Mouse (Mus musculus) adrenal gland, postnatal 36 days (tissue): ENCODE measurements around the gene Rad51d. TPM values are rescaled to one million over a fixed set of nuclear protein-coding genes. Genes with fewer than 3 reads are reported as not detected.

Experiments used
- DNase-seq, 2 experiments: peaks; one replicate each; pipeline ENCODE4 v3.0.0; 2021; ENCODE audit warnings: mixed read lengths in 1 of 2
- total RNA-seq, 2 experiments: library from RNA; stranded (reverse); gene quantifications; 2 replicates each; pipeline ENCODE4 v1.2.3; 2021

Gene Rad51d
- total RNA-seq, 2 experiments from 2014 or later, result 10.7 to 16.2 TPM

DNA sequence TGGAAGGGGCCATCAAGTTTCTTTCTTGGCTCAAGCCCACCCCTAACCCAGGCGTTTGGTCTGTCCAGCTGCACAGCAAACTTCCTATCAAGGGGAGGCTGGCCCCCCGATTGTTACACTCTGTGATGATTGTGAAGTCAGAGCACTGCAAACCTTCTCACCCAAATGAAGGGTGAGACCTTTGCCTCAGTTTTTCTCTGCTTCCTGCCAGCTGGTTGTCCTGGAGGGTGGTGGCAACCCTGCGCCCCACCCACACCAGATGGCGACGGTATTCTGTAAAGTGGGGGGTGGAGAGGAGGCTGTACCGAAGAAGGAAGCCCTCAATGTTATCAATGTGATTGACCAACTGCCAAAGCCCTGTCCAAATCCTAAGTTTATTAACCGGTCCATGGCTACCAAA, 1.5 kb upstream of the Rad51d start, which contains the start of gene Fndc8:
TSS of gene Fndc8 (plus strand) at position 189 of the 400 bp plus-strand sequence.
- no peak for DNase-seq

DNA sequence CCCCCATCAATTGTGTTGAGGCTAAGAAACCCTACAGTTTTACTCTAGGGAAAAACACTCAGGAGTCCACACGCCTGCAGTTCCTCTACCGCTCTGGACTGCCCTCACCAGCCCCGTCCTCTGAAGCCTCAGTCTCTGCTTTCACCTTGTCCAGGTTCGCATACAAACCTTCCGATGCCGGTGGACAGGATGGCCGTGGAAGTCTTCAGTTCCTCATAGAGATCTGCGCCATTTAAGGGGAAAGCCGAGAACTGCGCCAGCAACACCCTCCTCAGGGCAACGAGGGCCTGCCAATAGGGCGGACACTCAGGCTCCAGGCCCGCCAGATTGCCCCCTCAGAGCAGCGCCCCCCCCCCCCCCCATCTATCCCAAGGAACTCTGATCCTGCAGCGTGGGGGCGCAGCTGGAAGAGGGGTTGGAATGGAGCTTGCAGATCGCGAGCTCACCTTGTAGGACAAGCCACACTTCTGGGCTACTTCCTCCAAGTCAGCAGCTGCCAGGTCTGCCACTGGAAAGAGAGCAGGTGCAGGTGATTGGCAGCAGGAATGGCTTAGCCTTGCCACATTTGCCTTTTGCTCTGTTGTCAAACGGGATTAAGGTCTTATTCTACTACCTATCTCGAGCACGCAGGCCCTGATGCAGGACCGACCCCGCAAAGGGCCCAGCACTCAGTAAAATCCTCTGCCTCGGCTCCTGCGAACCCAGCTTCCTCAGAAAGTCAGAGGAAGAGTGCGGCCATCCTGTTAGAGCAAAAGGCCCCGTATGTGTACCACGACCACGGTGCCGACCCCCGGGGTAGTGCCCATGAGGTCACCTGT, 681 bp downstream of the Rad51d start:
- peak; percentile 17 to 26 for DNase-seq

DNA sequence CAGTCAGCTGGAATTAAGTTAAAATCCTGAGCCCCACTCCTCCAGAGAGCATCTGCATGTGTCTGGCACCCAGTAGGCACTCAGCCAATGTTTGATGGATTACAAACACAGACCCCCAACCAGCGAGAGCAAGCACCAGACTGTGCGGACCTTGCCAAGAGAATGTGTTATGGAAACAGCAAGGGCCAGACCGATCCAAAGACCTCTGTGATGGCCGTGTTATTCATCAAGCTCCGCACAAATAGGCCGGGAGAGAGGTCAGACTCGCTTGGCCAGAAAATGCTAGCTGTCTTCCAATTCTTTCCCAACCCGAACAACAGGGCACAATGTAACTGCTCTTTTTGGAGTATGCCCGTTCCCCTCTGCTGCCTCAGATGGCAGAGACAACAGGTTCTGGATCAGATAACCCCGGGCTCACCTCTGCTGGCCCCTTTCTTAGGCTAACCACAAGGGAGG, 1.9 kb downstream of the Rad51d start:
- peak in 1 of 2 experiments; percentile 41 for DNase-seq

DNA sequence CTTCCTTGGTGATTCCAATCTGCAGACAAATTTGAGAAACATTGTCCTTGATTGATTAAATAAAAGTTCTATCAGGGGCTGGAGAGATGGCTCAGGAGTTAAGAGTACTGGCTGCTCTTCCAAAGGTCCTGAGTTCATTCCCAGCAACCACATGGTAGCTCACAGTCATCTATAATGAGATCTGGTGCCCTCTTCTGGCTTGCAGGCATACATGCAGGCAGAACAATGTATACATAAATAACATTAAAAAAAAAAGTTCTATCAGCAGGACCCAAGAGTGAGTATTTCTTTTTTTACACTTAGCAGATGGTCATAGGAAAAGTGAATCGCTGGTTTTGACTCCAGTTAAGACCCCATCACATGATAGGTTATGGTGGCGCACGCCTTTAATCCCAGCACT, 3.9 kb downstream of the Rad51d start:
- no peak for DNase-seq

DNA sequence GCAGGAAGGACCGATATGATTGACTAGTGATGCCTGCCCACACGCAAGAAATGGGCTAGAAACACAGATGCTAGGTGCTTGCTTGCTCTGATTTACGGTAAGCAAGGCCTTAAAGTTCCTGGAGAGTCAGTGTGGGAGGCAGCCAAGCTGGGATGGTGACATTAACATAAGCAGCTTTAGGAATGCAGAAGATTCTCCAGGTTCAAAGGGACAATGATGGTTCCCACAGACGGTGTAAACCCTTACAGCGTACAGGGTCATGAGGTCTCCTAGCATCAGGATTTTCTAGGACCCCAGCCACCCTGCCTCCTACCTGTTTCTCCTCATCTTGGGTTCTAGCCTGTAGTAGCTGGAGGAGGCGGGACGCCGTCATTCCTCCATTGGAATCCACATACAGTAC, 7.2 kb downstream of the Rad51d start:
- no peak for DNase-seq

DNA sequence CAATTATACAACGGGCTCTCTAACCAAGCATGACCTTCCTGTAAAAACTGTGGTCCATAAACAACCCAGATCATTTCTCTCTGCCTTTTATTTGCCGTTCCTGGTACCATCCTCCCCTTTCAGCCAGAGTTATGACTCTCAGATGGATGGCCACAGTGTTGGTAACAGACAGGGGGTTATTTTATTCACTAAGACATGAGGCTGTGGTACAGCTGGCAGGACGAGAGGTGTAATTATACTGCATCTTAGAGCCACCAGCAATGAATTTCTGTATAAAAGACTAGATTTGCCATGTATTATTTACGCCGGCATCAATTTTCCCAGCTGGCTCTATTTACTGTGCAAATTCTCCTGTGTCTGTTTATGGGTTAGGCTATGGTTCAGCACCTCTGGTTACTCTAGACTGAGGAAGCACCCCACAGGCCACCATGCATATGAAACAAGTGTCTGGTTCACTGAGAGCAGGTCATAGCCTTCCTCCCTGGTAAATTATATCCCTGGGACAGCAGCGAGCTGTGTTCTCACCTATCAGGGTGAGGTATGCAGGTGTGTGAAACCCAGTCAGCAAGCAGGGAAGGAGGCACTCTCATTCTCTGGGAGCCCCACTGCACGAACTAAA, 12.6 kb downstream of the Rad51d start:
- DNase-seq, result no peak

DNA sequence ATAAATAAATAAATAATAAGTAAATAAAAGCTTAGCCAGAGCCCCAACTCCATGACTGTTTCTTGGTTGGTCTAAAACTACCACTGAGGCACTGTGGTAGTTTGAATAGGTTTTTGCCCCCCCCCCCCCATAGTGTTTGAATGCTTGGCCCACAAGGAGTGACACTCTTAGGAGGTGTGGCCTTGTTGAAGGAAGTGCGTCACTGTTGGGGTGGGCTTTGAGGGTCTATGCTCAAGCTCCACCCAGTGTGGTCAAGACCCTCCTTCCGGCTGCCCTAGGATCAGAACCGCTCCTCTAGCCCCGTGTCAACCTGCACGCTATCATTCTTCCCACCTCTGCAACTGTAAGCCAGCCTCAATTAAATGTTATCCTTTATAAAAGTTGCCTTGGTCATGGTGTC, 14.8 kb downstream of the Rad51d start:
- DNase-seq, result no peak

DNA sequence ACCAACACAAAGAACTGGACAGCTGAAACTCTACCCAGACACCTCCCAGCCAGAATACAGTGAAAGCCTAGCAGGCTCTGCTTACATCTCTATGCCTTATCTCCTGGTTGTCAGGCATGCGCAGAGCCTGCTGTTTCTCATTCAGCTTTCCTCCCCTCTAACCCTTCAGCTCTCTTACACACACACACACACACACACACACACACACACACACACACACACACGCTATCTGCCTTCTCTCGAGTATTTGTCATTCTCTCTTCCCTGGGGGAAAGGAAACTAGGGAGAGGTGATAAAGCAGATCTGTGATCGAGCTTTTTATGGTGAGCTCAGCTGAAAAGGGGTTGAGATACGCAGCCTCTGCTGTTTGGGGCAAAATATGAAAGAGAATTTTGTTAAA, 15.5 kb downstream of the Rad51d start:
- no peak for DNase-seq

DNA sequence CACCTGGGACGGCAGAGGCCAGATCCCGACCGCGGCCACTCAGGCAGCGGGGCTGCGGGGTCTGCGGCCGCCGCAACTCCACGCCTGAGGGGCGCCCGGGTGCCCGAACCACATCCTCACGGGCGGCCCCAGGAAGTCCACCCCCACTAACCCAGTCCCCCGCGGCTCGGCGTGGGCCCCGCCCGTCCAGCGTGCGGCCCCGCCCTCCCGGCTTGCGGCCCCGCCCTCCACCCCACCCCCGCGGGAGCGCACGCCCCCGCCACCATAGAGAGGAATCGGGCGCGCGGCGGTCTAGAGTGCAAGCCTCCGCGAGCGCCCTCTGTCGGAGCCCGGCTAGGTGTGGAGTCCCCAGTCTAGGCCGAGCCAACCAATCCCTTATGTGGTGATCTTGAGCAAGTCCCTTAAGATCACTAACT, 19.4 kb downstream of the Rad51d start, which contains the start of gene Rffl:
TSS of gene Rffl (minus strand) at position 180 of the 416 bp plus-strand sequence.
- DNase-seq, result peak; percentile 94 to 98

DNA sequence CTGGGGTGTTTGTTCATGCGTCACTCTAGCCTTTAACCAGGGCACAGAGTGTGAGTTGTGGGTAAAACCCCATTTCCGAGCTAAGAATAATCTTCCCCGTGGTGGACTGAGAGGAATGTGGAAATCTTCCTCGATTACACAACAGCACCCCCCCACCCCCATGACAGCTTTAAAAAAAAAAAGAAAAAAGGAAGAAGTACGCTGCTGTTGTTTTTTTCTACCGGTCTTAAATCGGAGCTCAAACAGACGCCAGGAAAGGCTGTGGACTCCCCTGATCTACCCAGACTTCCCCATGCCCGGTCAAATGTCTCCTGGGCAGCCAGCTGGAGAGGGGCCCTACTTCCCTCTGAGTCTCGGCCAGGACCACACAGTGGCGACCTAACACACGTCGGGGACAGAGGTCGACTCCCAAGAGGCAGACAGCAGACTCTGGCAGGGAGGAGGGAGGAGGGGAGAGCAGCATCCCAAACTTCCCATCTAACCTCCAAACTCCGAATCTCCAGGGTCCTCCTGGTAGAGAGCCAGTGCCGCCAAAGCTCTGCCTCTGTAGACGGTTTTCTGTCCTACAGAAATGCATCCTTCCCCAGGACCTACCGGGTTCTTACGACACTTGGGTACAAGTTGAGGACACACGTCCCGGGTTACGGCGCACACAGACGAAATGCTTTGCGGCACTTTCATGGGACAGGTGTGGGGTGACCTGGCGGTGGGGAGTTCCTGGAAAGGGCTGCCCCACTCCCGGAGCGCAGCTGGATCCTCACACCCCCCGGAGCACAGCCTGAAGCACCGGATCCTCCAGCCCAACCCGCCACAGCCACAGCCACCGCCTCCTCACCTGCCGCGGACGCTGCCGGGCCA, 20.0 kb downstream of the Rad51d start:
- DNase-seq, result peak; percentile 45 to 59

DNA sequence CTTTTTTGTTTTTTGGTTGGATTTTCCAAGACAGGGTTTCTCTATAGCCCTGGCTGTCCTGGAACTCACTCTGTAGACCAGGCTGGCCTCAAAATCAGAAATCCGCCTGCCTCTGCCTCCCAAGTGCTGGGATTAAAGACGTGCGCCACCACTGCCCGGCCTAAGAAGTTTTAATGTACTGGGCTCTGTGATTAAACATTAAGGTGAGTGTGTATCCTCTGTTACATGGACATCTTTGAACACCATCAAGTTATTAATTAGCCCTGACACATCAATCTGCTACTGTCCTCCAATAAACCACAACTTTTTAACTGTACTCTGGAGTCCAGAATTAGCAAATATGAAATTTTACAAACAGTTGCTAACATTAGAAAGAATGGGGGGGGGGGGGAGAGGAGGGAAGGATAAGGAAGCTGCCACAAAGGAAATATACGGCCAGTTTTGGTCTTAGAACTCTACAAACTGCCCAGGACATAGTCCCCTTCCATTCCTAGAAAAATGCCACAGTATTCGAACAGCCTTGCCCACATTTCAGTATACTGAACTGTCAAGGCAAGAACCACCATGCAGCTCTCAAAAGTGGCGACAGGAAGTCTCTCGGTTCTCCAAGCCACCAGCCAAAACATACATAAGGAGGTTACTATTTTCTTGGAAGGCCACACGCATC, 20.8 kb downstream of the Rad51d start:
- no peak for DNase-seq

DNA sequence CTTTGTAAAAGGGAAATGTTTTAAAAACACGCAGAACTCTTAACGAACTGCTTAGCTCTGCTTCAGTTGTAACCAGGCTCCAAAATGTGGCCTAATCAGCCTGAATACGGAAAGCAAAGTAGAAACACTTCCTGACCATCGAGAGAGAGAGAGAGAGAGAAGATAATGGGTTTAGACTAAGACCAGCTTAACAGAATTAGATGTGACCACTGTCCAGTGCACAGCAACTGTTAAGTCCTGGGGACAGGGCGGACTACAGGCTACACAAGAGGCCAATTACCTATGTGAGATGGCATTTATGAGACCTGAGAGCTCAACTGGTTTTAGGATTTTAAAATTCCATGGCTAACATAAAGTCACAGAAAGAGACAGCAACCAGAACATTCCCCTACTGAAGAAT, 22.5 kb downstream of the Rad51d start:
- no peak for DNase-seq

DNA sequence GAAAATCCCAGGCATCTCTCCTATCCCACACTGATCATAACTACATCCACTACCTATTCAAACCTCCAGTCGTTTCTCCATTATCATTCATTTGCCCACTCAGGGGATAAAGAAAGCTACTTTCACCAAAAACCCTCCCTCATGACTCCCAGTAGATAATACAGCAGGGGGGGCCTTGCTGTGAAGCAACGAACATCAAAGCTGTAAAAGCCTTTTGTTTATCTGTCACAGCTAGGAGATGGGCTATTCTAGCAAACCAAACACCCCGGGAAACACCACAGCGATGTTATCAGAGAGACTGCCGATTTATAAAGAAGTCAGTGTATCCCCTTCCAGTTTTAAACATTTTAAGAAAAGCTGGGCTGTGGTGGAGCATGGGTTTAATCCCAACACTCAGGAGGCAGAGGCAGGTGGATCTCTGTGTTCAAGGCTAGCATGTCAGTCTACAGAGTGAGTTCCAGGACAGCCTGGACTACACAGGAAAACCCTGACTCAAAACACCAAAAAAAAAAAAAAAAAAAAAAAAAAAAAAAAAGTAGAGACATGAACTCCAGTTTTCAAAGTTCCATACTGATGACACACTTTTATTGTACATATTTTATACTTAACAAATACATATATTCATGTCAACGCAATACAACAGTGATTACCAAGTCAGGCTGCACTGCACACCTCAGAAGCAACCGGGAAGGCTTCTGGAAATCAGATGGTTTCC, 23.4 kb downstream of the Rad51d start:
- DNase-seq, result no peak

DNA sequence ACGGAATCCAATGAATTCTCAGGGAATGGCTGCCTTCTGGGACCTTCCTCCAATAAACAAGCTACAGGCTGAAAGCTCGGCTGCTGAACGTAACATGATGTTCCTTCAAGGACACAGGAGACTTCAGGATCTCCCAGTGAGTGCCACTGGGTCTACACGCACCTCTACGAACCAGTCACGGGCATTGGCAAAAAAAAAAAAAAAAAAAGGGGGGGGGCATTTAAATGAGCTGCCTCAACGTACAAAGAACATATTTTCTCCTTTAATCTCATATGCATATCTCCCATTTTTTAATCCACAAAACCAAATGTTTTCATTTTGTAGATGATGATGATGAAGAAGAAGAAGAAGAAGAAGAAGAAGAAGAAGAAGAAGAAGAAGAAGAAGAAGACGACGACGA, 24.5 kb downstream of the Rad51d start:
- DNase-seq, result no peak

DNA sequence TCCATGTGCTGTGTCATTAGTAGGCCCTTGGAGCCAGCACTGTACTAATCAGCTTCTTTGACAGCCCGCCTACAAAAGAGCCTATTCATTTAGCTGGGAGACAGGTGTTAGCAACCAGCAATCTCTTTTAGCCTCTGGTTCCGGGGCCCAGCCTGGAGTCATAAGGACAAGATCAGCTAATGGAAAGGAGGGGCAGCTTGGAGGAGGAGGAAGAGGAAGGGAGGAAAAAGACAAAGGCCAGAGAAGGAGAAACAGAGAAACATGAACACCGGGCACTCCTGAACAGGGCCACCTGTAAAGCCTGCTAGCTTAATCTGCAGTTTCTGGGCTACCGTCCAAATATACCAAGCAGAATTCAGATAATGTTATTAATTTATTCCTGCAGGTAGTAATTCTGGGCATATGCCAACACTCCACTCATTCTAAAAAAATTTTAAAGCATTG, 26.9 kb downstream of the Rad51d start:
- DNase-seq, result no peak

DNA sequence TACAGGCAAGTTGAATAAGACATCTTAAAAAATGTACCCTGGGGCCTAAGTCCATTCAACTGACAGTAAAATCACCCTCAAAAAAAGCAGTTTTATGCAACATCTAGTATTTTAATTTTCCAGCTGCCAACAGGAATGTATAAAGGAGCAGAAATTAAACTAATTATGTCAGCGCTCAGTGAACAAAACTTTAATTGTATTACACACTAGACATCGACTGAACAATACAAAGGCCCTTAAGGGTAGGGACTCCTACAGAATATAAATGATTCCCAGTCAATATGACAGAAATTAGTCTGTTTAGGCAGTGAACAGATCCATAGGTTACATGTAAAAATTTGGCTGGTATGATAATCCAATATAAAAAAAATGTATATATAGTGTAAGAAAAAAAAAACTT, 27.4 kb downstream of the Rad51d start:
- DNase-seq, result no peak

DNA sequence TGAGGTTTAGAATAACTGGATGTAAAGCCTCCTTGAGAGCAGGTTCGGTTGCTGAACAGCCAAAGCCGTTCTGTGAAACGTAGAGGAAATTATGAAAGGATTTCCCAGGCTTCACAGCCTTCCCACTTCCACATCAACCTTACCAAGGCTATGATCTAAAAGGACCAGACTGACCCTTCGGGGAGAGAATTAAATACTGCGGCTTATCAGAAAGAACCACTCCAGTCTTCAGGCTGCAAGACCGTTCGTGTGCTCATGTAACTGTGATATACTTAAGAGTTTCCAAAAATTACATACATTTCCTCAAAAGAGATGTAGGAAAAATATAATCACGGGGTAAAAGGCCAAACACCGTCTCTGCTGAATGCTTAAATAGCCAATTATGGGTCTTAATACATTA, 27.8 kb downstream of the Rad51d start:
- no peak for DNase-seq

DNA sequence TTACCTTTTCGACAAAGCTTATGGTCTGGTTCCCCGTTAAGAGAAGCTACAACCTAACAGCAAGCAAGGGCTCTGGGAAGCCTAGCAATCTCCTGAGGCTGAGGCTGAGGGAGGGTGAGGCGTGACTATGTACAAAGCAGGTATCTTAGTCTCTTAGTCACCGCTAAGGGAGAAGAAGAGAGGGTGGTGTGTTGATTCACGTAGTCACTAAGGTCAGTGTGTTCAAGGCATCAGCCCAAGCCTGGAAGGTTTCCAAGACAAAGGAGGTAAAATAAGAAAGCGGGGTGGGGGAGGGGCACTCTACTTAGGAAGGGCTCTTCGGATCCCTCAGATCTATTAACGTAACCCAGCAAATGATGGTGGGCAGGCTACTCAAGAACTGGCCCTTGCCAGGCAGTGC, 28.9 kb downstream of the Rad51d start:
- peak in 1 of 2 experiments; percentile 14 for DNase-seq

DNA sequence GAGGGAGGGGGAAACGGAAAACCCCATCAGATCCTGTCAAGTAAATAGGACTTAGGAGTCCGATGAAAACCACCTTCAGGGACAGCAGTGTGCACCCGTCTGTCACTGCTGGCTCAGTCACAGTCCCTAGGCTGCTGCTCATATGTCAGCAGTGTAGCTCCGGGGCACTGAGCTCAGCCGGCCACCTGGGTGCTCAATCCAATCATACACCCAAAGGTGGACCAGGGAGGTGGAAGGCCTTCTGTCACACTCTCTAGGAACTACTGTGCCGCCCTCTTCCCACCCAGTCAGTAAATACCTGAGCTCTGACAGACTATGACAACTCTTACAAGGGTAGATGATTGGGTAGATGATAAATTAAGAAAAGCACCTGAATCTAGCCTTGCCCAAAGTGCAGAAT, 29.7 kb downstream of the Rad51d start:
- no peak for DNase-seq

DNA sequence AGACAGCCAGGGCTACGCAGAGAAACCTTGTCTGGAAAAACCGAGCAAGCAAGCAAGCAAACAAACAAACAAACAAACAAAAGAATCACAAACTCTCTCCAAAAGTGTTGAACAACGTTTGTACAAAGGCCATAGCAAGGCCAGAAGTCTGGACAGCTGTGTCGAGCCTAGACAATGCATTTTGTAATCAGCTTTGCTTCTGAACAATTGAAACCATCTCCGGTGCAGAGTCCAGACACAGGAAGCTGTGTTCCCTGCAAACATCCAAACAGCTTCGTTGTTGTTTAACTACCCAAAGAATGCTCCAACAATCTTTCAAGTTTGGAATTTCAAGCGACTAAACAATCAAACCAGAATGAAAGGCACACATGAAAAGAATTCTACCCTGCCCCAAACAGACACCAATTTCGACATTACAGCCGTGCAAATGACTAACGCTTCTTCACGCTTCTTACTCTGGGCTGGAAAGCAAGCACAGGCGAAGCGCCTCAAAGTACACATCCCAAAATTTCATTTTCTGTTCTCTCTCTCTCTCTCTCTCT, 33.0 kb downstream of the Rad51d start:
- no peak for DNase-seq

DNA sequence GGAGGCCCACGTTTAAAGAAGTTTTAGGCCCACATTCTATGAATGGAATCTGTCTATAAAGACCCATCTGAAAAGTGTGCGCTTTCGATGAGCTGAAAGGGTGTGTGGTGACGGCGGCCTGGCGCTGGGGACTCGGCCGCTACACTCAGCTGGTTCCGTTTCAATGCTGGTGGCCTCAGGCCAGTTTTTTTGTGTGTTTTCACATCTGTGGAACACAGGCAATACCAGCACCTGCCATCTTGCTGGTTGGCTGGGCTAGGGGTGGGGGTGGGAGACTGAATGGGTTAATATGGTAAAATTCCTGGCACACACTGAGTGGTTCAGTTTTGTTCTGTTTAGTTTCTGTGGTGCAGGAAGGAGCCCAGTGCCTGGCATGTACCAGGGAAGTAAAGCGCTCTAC, 34.4 kb downstream of the Rad51d start:
- DNase-seq, result no peak
